Mouse (Mus musculus) heart, embryonic 12.5 days (tissue): ENCODE measurements around the gene Hist1h2bb. TPM values are rescaled to one million over a fixed set of nuclear protein-coding genes. Genes with fewer than 3 reads are reported as not detected.
A peak's percentile ranks its signal among the peaks of the same experiment; 100 is the strongest.
"Not testable (repeated sequence)": the region's sequence is repeated elsewhere in the genome, so short reads cannot be mapped to it uniquely, and the experiment has no call there.

Experiments used
- ATAC-seq: fragments of 200-750 bp; cut with Nextera tagmentation; 2 replicates; pipeline ENCODE4 v1.8.0; 2017; ENCODE audit warnings: moderate TSS enrichment, moderate library complexity; ENCODE audit not compliant: insufficient number of reproducible peaks, low FRiP score
- H3K27ac ChIP-seq: fragments of 300-500 bp; sonication (generic); 2 replicates; pipeline ENCODE4 v1.5.1; 2016; ENCODE audit warnings: mild to moderate bottlenecking, moderate library complexity; ENCODE audit not compliant: poor library complexity, severe bottlenecking
- H3K27me3 ChIP-seq: fragments of 300-500 bp; sonication (generic); replicated peaks from 2 replicates; pipeline ENCODE4 v1.6.1; 2016; ENCODE audit warnings: mild to moderate bottlenecking, moderate library complexity
- H3K36me3 ChIP-seq: fragments of 300-500 bp; sonication (generic); 2 replicates; pipeline ENCODE4 v1.6.1; 2016; ENCODE audit warnings: mild to moderate bottlenecking, moderate library complexity
- H3K4me1 ChIP-seq: fragments of 300-500 bp; sonication (generic); replicated peaks from 2 replicates; pipeline ENCODE4 v1.6.1; 2016; ENCODE audit warnings: mild to moderate bottlenecking
- H3K4me2 ChIP-seq: fragments of 300-500 bp; sonication (generic); 2 replicates; pipeline ENCODE4 v1.6.1; 2016; ENCODE audit warnings: mild to moderate bottlenecking, moderate library complexity
- H3K4me3 ChIP-seq: fragments of 300-500 bp; sonication (generic); 2 replicates; pipeline ENCODE4 v1.5.1; 2016; ENCODE audit warnings: mild to moderate bottlenecking
- H3K9ac ChIP-seq: fragments of 300-500 bp; sonication (generic); 2 replicates; pipeline ENCODE4 v1.6.1; 2016; ENCODE audit warnings: mild to moderate bottlenecking, moderate library complexity
- H3K9me3 ChIP-seq: fragments of 300-500 bp; sonication (generic); replicated peaks from 2 replicates; pipeline ENCODE4 v1.6.1; 2016; ENCODE audit warnings: mild to moderate bottlenecking, moderate library complexity
- WGBS: fragments of 180-500 bp; shearing (Covaris S2); methylation state at CpG from one replicate; pipeline ENCODE4 v1.1.7; 2016; 5-methylcytosine and 5-hydroxymethylcytosine counted together
- polyA plus RNA-seq: library from polyadenylated mRNA; unstranded; fragments of >200 nt; fragmentation: Nextera tagmentation; extraction: Ambion mirVana; gene quantifications from 2 replicates; pipeline ENCODE4 v1.2.1, GENCODE M21; 2016

Hist1h2bb gene
- polyA plus RNA-seq, 1 experiment from 2014 or later = 0.88 TPM

DNA sequence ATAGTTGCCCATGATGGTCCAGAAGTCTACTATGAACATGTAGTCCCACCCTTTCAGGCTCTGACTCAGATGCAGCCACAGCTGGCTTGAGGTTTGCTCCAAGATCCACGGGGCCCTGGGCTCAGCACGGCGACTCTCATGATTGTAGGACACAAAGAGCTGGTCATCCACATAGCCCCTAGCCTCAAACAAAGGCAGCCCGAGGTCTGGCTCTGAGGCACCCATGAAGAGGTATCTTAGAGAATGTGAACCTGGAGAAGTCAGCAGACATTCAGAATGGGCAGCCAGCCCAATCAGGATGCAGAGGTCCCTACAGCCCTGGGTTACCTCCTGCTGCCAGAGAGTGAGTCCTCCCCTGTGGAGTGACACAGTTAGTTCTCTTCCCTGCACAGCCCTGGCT lies 38.5 kb upstream of the Hist1h2bb start:
- no peak overlapping the region for H3K4me2 ChIP-seq
- no peaks in the 10 kb centered on the region for H3K9me3 ChIP-seq
- no peaks in the 10 kb centered on the region for H3K36me3 ChIP-seq
- 0 out of 2 replicates have a peak, but pooled peaks cover 3% of the 10 kb centered on the region for H3K27me3 ChIP-seq
- no peak overlapping the region for H3K9ac ChIP-seq
- H3K4me1 ChIP-seq = peaks cover 29% of the 10 kb centered on the region
- 74% methylated on average over 4 of the region's 4 CpGs for WGBS
- H3K27ac ChIP-seq = peak overlapping the region; percentile 48
- no peak for ATAC-seq
- H3K4me3 ChIP-seq = no peak overlapping the region

DNA sequence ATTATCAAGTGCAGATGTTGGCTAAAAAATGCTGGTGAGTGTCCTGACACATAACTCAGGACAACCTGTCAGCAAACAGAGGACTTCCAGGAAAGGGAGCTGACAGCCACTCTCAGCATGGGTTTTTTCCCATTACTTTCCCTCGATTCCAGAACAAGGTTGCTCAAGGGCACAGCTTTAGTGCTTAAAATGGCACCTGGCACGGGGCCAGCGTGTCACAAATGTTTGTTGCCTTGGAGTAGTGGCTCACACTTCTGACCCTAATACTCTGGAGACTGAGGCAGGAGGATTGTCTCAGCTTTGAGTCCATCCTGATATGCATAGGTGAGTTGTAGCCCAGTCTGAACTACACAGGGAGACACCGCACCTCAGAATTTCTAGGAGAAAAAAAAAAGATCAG lies 37.9 kb upstream of the Hist1h2bb start:
- no peaks in the 10 kb centered on the region for H3K27me3 ChIP-seq
- H3K36me3 ChIP-seq = no peaks in the 10 kb centered on the region
- no peak for ATAC-seq
- no peak overlapping the region for H3K9ac ChIP-seq
- H3K4me2 ChIP-seq = no peak overlapping the region
- peak overlapping the region; percentile 48 for H3K27ac ChIP-seq
- H3K4me1 ChIP-seq = peaks cover 33% of the 10 kb centered on the region
- no peak overlapping the region for H3K4me3 ChIP-seq
- WGBS = 56% methylated on average over 4 of the region's 4 CpGs
- H3K9me3 ChIP-seq = no peaks in the 10 kb centered on the region

DNA sequence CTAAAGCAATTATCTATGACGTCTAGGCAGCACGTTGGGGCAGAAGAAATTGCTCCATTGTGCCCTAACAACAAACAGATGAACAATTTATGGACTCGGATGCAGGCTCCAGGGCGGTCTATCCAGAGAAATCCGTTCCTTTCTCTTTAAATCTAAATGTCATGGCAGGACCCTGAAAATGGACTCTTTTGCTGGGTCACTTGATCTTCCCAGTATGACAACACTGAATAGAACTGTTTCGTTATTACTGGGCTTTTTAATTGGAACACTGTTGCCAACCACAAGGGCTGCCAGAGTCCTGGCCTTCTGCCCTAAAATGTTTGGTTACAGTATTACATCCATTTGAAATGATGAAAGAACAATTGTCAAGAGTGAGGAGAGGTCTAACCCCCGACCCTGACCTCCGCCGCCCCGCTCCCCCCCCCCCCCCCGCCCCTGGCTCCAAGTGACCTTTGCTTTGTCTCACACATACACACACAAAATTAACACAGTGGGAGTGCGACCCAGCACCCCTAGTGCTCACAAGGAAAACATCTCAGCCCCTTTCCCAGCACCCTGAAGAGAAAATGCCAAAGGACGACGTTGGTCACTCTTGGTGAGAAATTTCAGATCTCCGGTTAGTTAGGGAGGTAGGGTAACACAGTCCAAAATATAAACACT lies 36.7 kb upstream of the Hist1h2bb start:
- Histone ChIP-seq H3K9ac (peak overlapping the region; percentile 73), H3K4me2 (peak overlapping the region; percentile 87), H3K4me1 (peaks cover 33% of the 10 kb centered on the region), H3K36me3 (no peaks in the 10 kb centered on the region), H3K4me3 (peak overlapping the region; percentile 55), H3K27me3 (no peaks in the 10 kb centered on the region), H3K9me3 (no peaks in the 10 kb centered on the region), H3K27ac (0 out of 2 replicates have a peak overlapping the region, but pooled peaks have one; percentile 25)
- no peak for ATAC-seq
- 33% methylated on average over 13 of the region's 15 CpGs for WGBS

GRCm38 (mm10) chr13:23710374-23711089 lies 36.0 kb upstream of the Hist1h2bb start, which contains the start of gene Hfe:
Hfe (minus strand) TSS chr13:23710854.
- 3% methylated on average over 17 of the region's 17 CpGs for WGBS
- Histone ChIP-seq H3K9me3 (no peaks in the 10 kb centered on the region), H3K9ac (peak within 1 kb of the TSS; percentile 73), H3K4me1 (peaks cover 33% of the 10 kb centered on the region), H3K4me2 (peak within 1 kb of the TSS; percentile 87), H3K4me3 (peak within 1 kb of the TSS; percentile 55), H3K27me3 (no peaks in the 10 kb centered on the region), H3K36me3 (no peaks in the 10 kb centered on the region), H3K27ac (peak within 1 kb of the TSS; percentile 25; the same call in 1 of the 2 replicates)
- peak; percentile 77 for ATAC-seq

DNA sequence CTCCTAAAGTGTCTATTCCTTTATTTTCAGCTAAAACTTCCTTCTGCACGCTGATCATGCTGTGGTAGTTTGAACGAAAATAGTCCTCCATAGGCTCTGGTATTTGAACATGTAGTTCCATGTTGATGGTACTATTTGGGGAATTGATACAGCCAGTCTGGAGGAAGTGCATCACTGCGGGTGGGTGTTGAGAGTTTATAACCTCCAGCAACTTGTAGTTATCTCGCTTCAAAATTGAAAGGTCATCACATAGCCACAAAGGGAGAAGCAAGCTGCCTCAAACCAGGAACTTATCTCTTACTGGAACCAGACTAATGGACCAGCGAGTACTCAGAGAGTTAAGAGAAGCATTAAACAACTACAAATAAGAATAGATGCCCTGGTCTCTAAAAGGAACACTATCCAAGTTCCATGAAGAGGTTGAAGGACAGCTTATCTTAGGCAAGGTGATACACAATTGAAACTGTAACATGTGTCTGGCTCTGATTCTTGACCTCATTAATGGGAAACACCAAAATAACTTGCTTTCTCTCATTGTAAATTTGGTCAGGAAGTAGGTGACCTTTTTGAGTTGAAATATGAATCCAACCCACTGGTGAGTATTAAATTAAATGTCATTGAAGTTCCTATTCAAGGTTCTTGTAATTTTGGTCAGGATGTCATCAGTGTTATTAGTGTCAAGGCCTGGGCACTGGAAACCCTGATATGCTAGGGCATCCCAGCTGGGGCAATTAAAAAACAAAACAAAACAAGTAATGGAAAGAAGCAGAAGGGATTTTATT lies 30.1 kb upstream of the Hist1h2bb start:
- Histone ChIP-seq H3K9me3 (no peaks in the 10 kb centered on the region), H3K4me2 (no peak overlapping the region), H3K36me3 (no peaks in the 10 kb centered on the region), H3K27me3 (no peaks in the 10 kb centered on the region), H3K27ac (no peak overlapping the region), H3K9ac (no peak overlapping the region), H3K4me3 (no peak overlapping the region), H3K4me1 (peaks cover 10% of the 10 kb centered on the region)
- no peak for ATAC-seq
- 49% methylated on average over 5 of the region's 5 CpGs for WGBS

DNA sequence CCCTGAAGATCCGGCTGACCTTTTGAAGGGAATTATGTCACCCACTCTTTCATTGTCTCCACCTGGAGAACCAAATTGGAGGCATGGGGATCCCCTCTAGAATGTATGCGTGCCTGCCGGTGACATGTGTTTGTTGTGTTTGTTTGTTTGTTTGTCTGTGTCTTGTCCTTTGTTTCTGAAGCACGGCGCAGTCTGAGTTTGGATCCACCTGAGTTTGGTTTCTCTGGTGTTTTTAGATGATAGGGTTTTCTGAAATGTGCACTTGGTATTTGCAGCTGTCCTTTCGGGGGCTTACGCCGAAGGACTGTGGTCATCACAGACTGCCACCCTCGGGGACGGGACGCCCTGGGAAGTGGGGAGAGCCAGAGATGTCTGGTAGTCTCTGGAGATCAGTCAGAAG lies 29.4 kb upstream of the Hist1h2bb start:
- ATAC-seq = no peak
- H3K9ac ChIP-seq = no peak overlapping the region
- H3K9me3 ChIP-seq = no peaks in the 10 kb centered on the region
- H3K4me3 ChIP-seq = no peak overlapping the region
- H3K4me2 ChIP-seq = no peak overlapping the region
- H3K27ac ChIP-seq = no peak overlapping the region
- peaks cover 10% of the 10 kb centered on the region for H3K4me1 ChIP-seq
- H3K27me3 ChIP-seq = no peaks in the 10 kb centered on the region
- H3K36me3 ChIP-seq = no peaks in the 10 kb centered on the region
- WGBS = 40% methylated on average over 11 of the region's 11 CpGs

- not testable (repeated sequence) for H3K27ac ChIP-seq, H3K9me3 ChIP-seq, H3K36me3 ChIP-seq, H3K27me3 ChIP-seq, ATAC-seq, H3K4me3 ChIP-seq, H3K4me2 ChIP-seq, H3K9ac ChIP-seq
- 30% methylated on average over 2 of the region's 2 CpGs for WGBS
- H3K4me1 ChIP-seq = peaks cover 10% of the 10 kb centered on the region
Measured at GRCm38 (mm10) chr13:23717593-23718245, 28.8 kb upstream of the Hist1h2bb start.

DNA sequence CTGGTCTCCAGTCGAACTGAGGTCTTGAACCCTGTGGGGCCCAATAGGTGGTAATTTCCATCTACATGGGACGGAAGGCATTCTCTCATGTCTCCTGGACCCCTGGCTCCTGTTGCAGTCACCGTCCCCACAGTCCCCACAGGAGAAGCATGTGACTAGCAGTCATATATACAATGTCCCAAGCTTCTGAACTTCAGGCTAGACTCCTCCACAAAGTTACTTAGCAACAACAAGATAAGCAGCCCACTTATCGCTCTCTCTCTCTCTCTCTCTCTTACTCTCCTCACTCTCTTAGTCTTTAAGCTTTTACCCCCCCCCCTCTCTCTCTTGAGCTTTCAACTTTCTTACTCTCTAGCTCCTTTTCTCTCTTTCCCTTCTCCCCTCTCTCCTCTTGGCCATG lies 22.3 kb upstream of the Hist1h2bb start:
- Histone ChIP-seq H3K9ac (no peak overlapping the region), H3K4me3 (no peak overlapping the region), H3K36me3 (no peaks in the 10 kb centered on the region), H3K4me1 (peaks cover 23% of the 10 kb centered on the region), H3K9me3 (0 out of 2 replicates have a peak, but pooled peaks cover 4% of the 10 kb centered on the region), H3K27ac (peak overlapping the region; percentile 13; the same call in 1 of the 2 replicates), H3K27me3 (no peaks in the 10 kb centered on the region), H3K4me2 (0 out of 2 replicates have a peak overlapping the region, but pooled peaks have one; percentile 2)
- ATAC-seq = no peak
- WGBS = 40% methylated on average over 4 of the region's 4 CpGs

GRCm38 (mm10) chr13:23725213-23725612 lies 21.3 kb upstream of the Hist1h2bb start:
- Histone ChIP-seq H3K36me3 (no peaks in the 10 kb centered on the region), H3K4me2 (no peak overlapping the region), H3K27ac (no peak overlapping the region), H3K9me3 (0 out of 2 replicates have a peak, but pooled peaks cover 4% of the 10 kb centered on the region), H3K4me3 (no peak overlapping the region), H3K9ac (no peak overlapping the region), H3K4me1 (peaks cover 23% of the 10 kb centered on the region), H3K27me3 (no peaks in the 10 kb centered on the region; the same call in 1 of the 2 replicates)
- no peak for ATAC-seq
- WGBS = 50% methylated on average over 1 of the region's 1 CpGs

- peaks cover 27% of the 10 kb centered on the region for H3K4me1 ChIP-seq
- no peak overlapping the region for H3K9ac ChIP-seq
- no peak overlapping the region for H3K4me2 ChIP-seq
- no peak overlapping the region for H3K4me3 ChIP-seq
- no peaks in the 10 kb centered on the region for H3K36me3 ChIP-seq
- no peak for ATAC-seq
- H3K9me3 ChIP-seq = no peaks in the 10 kb centered on the region
- H3K27ac ChIP-seq = no peak overlapping the region
- H3K27me3 ChIP-seq = no peaks in the 10 kb centered on the region; the same call in 1 of the 2 replicates
- 71% methylated on average over 18 of the region's 18 CpGs for WGBS
Measured at GRCm38 (mm10) chr13:23728472-23729191, 17.9 kb upstream of the Hist1h2bb start.
